Mouse (Mus musculus) CH12.LX (cell line): ENCODE data around the gene Atg4d. TPM values are rescaled to one million over a fixed set of nuclear protein-coding genes. Genes with fewer than 3 reads are reported as not detected.

Source experiments
- DNase-seq: peaks from one replicate; pipeline ENCODE4 v3.0.0-alpha.2; 2013; ENCODE audit errors: extremely low read depth
- H3K27ac ChIP-seq: 2 replicates; pipeline ENCODE4 v1.5.1; 2012; ENCODE audit warnings: low read depth, mild to moderate bottlenecking, control low read depth, moderate library complexity; ENCODE audit not compliant: insufficient read depth
- H3K27me3 ChIP-seq: replicated peaks from 2 replicates; pipeline ENCODE3; 2012; ENCODE audit warnings: inconsistent platforms
- H3K36me3 ChIP-seq, 2 experiments: replicated peaks in 1 of 2; 2 replicates each; pipeline versions ENCODE3 to v1.6.1; 2012; ENCODE audit warnings: inconsistent platforms in 1 of 2, low read length in 1 of 2, mild to moderate bottlenecking in 1 of 2, mixed read lengths in 1 of 2, moderate library complexity in 1 of 2; ENCODE audit not compliant: control insufficient read depth in 1 of 2, insufficient read depth in 1 of 2
- H3K4me1 ChIP-seq, 2 experiments: 2 replicates each; pipeline ENCODE4 v1.6.1; 2012; ENCODE audit warnings: inconsistent platforms in 1 of 2, moderate library complexity in 1 of 2; ENCODE audit not compliant: insufficient read depth in 2 of 2, control insufficient read depth in 1 of 2
- H3K4me2 ChIP-seq: 2 replicates; pipeline ENCODE4 v1.6.1; 2012; ENCODE audit warnings: low read depth, mild to moderate bottlenecking, control low read depth; ENCODE audit not compliant: poor library complexity, insufficient read depth, severe bottlenecking
- H3K4me3 ChIP-seq, 3 experiments: fragments of 150-350 bp in 1 of 3; sonication (generic) in 1 of 3; replicated peaks in 1 of 3; 2 replicates each; pipeline versions ENCODE3 to v1.5.1; 2011 to 2012; ENCODE audit warnings: low read depth in 2 of 3, low read length in 2 of 3, mild to moderate bottlenecking in 2 of 3, moderate library complexity in 2 of 3, control low read depth in 1 of 3, improper control_type of control experiment in 1 of 3, inconsistent platforms in 1 of 3, mixed read lengths in 1 of 3; ENCODE audit not compliant: poor library complexity in 1 of 3
- H3K79me2 ChIP-seq: replicated peaks from 2 replicates; pipeline ENCODE4 v1.6.1; 2012; ENCODE audit warnings: mild to moderate bottlenecking, moderate library complexity; ENCODE audit not compliant: control insufficient read depth, poor library complexity, insufficient read depth, severe bottlenecking; ENCODE audit errors: extremely low read depth
- H3K9ac ChIP-seq: 2 replicates; pipeline ENCODE4 v1.6.1; 2012; ENCODE audit warnings: low read depth, mild to moderate bottlenecking, control low read depth, moderate library complexity; ENCODE audit not compliant: insufficient read depth
- H3K9me3 ChIP-seq: replicated peaks from 2 replicates; pipeline ENCODE3; 2012; ENCODE audit warnings: low read length, inconsistent platforms, mixed read lengths
- CHD1 ChIP-seq: IDR thresholded peaks from 2 replicates; pipeline ENCODE4 v1.6.1; 2012; ENCODE audit warnings: low read depth, low read length, improper control_type of control experiment, inconsistent platforms
- CHD2 ChIP-seq: IDR thresholded peaks from 2 replicates; pipeline ENCODE4 v1.6.1; 2011; ENCODE audit warnings: low read length, improper control_type of control experiment
- CTCF ChIP-seq, 2 experiments: IDR thresholded peaks in 1 of 2; conservative IDR thresholded peaks in 1 of 2; 2 replicates each; pipeline ENCODE4 v1.5.1; 2011 to 2012; ENCODE audit warnings: low read depth in 2 of 2, low read length in 2 of 2, improper control_type of control experiment in 1 of 2, inconsistent platforms in 1 of 2, mild to moderate bottlenecking in 1 of 2, moderate library complexity in 1 of 2
- E2F4 ChIP-seq: IDR thresholded peaks from 2 replicates; pipeline ENCODE4 v1.6.1; 2011; ENCODE audit warnings: low read depth, low read length, improper control_type of control experiment; ENCODE audit not compliant: insufficient replicate concordance
- EP300 ChIP-seq: IDR thresholded peaks from 2 replicates; pipeline ENCODE4 v1.6.1; 2011; ENCODE audit warnings: low read length, improper control_type of control experiment
- GABPA ChIP-seq: IDR thresholded peaks from 2 replicates; pipeline ENCODE4 v1.6.1; 2012; ENCODE audit warnings: low read depth, low read length, improper control_type of control experiment, inconsistent platforms; ENCODE audit not compliant: insufficient replicate concordance
- IRF4 ChIP-seq: IDR thresholded peaks from 2 replicates; pipeline ENCODE4 v1.6.1; 2014; ENCODE audit warnings: low read depth, mild to moderate bottlenecking, inconsistent platforms, low read length, improper control_type of control experiment
- JUN ChIP-seq: IDR thresholded peaks from 2 replicates; pipeline ENCODE4 v1.6.1; 2011; ENCODE audit warnings: low read depth, mild to moderate bottlenecking, low read length, improper control_type of control experiment, moderate library complexity; ENCODE audit not compliant: insufficient read depth
- JUND ChIP-seq: conservative IDR thresholded peaks from 2 replicates; pipeline ENCODE4 v1.6.1; 2011; ENCODE audit warnings: low read depth, low read length, improper control_type of control experiment
- KAT2A ChIP-seq: IDR thresholded peaks from 2 replicates; pipeline ENCODE4 v1.6.1; 2012; ENCODE audit warnings: low read length, improper control_type of control experiment, inconsistent platforms; ENCODE audit not compliant: insufficient replicate concordance
- MAX ChIP-seq: IDR thresholded peaks from 2 replicates; pipeline ENCODE4 v1.6.1; 2011; ENCODE audit warnings: low read length, improper control_type of control experiment
- MEF2A ChIP-seq: IDR thresholded peaks from 2 replicates; pipeline ENCODE4 v1.6.1; 2014; ENCODE audit warnings: low read depth, mild to moderate bottlenecking, inconsistent platforms, low read length, improper control_type of control experiment, borderline replicate concordance
- NELFE ChIP-seq: IDR thresholded peaks from 2 replicates; pipeline ENCODE4 v1.6.1; 2011; ENCODE audit warnings: low read depth, low read length, improper control_type of control experiment
- NRF1 ChIP-seq: IDR thresholded peaks from 2 replicates; pipeline ENCODE4 v1.6.1; 2014; ENCODE audit warnings: low read depth, mild to moderate bottlenecking, inconsistent platforms, low read length, improper control_type of control experiment, moderate library complexity
- POLR2A ChIP-seq: IDR thresholded peaks from 2 replicates; pipeline ENCODE4 v1.6.1; 2011; ENCODE audit warnings: low read depth, mild to moderate bottlenecking, improper control_type of control experiment, low read length
- RAD21 ChIP-seq: IDR thresholded peaks from 2 replicates; pipeline ENCODE4 v1.6.1; 2011; ENCODE audit warnings: low read depth, mild to moderate bottlenecking, low read length, improper control_type of control experiment, moderate library complexity
- RCOR1 ChIP-seq: conservative IDR thresholded peaks from 2 replicates; pipeline ENCODE4 v1.6.1; 2012; ENCODE audit warnings: low read depth, mild to moderate bottlenecking, inconsistent platforms, low read length, improper control_type of control experiment
- SIN3A ChIP-seq: IDR thresholded peaks from 2 replicates; pipeline ENCODE4 v1.6.1; 2012; ENCODE audit warnings: low read length, improper control_type of control experiment, inconsistent platforms
- SMC3 ChIP-seq: IDR thresholded peaks from 2 replicates; pipeline ENCODE4 v1.6.1; 2011; ENCODE audit warnings: low read depth, low read length, improper control_type of control experiment
- TBP ChIP-seq: conservative IDR thresholded peaks from 2 replicates; pipeline ENCODE4 v1.6.1; 2011; ENCODE audit warnings: low read depth, low read length, improper control_type of control experiment
- TCF12 ChIP-seq: IDR thresholded peaks from 2 replicates; pipeline ENCODE4 v1.6.1; 2014; ENCODE audit warnings: low read depth, mild to moderate bottlenecking, inconsistent platforms, low read length, improper control_type of control experiment
- USF2 ChIP-seq: conservative IDR thresholded peaks from 2 replicates; pipeline ENCODE4 v1.6.1; 2011; ENCODE audit warnings: low read depth, low read length, improper control_type of control experiment
- ZC3H11A ChIP-seq: IDR thresholded peaks from 2 replicates; pipeline ENCODE4 v1.6.1; 2012; ENCODE audit warnings: low read depth, mild to moderate bottlenecking, inconsistent platforms, low read length, improper control_type of control experiment
- ZMIZ1 ChIP-seq: IDR thresholded peaks from 2 replicates; pipeline ENCODE4 v1.6.1; 2012; ENCODE audit warnings: low read depth, mild to moderate bottlenecking, inconsistent platforms, low read length, improper control_type of control experiment
- ZNF384 ChIP-seq: IDR thresholded peaks from 2 replicates; pipeline ENCODE4 v1.6.1; 2012; ENCODE audit warnings: low read depth, low read length, improper control_type of control experiment, inconsistent platforms
- dilution Hi-C: fragments of 300-500 bp; cut with MboI; formaldehyde crosslinking; loops from 2 replicates; pipeline ENCODE4 v1.14.3; 2020; ENCODE audit warnings: low sequenced_read_pairs; ENCODE audit not compliant: extremely low pct_unique_long_range_greater_than_20kb, extremely low pct_ligation_motif_present
- in situ Hi-C: fragments of 300-500 bp; cut with MboI; formaldehyde crosslinking; loops from 3 replicates; pipeline ENCODE4 v1.14.3; 2019; ENCODE audit warnings: low sequenced_read_pairs, low pct_ligation_motif_present, low pct_unique_long_range_greater_than_20kb, mixed read lengths
- polyA plus RNA-seq: library from polyadenylated mRNA; unstranded; fragments of >175 nt; gene quantifications from 2 replicates; pipeline ENCODE4 v1.2.1, GENCODE M21; 2012; ENCODE audit warnings: low read depth; ENCODE audit not compliant: insufficient read length
- total RNA-seq, 2 experiments: library from RNA; depleted of rRNA; stranded (reverse); fragments of 300-350 nt in 1 of 2; fragments of >200 nt in 1 of 2; gene quantifications; 2 replicates each; pipeline ENCODE4 v1.2.3; 2012 to 2014

Atg4d gene
- total and polyA plus RNA-seq, 3 experiments: 7.7 to 14.3 (median 10.3) TPM

DNA sequence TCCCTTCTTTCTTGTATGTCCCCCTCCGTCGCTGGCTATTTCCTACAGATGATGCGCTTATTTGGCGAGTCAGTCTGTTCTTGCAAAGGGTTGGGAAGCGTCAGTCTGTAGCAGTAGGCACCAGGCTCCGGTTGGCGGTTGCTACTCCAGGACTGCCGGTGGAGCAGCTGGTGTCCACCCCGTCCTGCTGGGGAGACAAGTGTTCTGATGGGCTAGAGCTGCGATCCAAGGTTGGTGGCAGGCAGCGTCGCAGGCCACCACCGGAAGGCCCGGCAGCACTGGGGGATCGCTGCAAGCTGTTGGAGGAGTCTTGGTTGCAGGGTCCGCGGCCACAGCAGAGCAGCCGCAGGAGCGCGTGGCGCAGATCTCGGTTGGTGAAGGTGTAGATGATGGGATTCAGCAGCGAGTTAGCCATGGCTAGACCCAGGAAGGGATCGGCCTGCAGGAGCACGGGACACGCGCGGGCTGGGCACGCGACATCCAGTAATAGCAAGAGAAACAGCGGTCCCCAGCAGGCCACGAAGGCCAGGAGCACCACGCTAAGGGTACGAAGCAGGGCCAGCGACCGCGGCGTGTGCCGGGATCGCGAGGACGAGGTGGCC lies 21.2 kb upstream of the Atg4d start:
- Histone ChIP-seq H3K4me1 (peaks cover 2 to 12% of the 10 kb centered on the region in 2 experiments; a peak in 3 of 4 replicates), H3K4me3 (no peak overlapping the region), H3K36me3 (no peaks in the 10 kb centered on the region), H3K4me2 (no peak overlapping the region), H3K9me3 (peaks cover 9% of the 10 kb centered on the region), H3K27ac (no peak overlapping the region), H3K27me3 (peaks cover 4% of the 10 kb centered on the region), H3K9ac (no peak overlapping the region), H3K79me2 (no peaks in the 10 kb centered on the region)
- dilution Hi-C loops: no loop called here
- TF ChIP-seq JUND (no peak), MAX (no peak), SMC3 (no peak), JUN (no peak), TCF12 (no peak), POLR2A (no peak), E2F4 (no peak), ZMIZ1 (no peak), CHD1 (no peak), TBP (no peak), RAD21 (no peak), EP300 (no peak), NRF1 (no peak), USF2 (no peak), IRF4 (no peak), RCOR1 (no peak), ZC3H11A (no peak), NELFE (no peak), CTCF (conservative IDR thresholded peaks at IDR 0.05 in 1 of 2, IDR thresholded peaks at IDR 0.05 in 1 of 2; ENCODE audit: low read depth in 2 of 2, low read length in 2 of 2) (no peak)
- in situ Hi-C loops: no loop called here
- DNase-seq: no peak

DNA sequence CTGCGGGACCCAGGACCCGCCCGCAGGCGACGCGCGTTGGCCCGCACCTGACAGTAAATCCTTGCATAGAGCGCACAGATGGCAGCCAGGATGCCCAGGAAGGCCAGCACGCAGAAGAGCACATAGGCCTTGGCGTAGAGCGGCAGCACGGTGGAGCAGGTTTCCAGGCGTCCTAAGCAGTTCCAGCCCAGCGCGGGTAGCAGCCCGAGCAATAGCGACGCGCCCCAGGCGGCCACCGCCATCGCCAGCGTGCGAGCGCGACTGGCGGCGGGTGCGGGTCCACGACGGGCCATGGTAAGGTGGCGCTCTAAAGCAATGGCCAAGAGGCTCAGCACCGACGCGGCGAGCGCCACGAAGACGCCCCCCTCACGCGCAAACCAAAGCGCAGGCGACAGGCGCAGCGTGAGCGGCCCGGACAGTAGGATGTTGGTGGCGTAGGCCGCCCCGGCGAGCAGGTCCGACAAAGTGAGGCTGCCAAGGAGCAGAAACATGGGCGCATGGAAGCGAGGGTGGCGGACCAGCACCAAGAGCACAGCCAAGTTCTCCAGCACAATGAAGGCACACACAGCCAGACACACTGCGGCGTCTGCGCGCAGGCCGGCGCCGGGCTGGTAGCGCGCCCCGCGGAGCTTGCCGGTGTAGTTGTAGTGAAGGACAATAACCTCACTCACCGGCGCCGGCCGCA lies 20.5 kb upstream of the Atg4d start:
- Histone ChIP-seq H3K79me2 (no peaks in the 10 kb centered on the region), H3K4me2 (no peak overlapping the region), H3K27me3 (peaks cover 4% of the 10 kb centered on the region), H3K9ac (no peak overlapping the region), H3K27ac (no peak overlapping the region), H3K4me1 (peaks cover 1 to 9% of the 10 kb centered on the region in 2 experiments; a peak in 3 of 4 replicates), H3K4me3 (no peak overlapping the region), H3K36me3 (no peaks in the 10 kb centered on the region), H3K9me3 (peaks cover 9% of the 10 kb centered on the region)
- no peak for DNase-seq
- TF ChIP-seq GABPA (no peak), ZC3H11A (no peak), MEF2A (no peak), KAT2A (no peak), ZNF384 (no peak), SIN3A (no peak), NRF1 (no peak), POLR2A (no peak), CHD1 (no peak), CHD2 (no peak), NELFE (no peak)
- in situ Hi-C loops: no loop called here
- dilution Hi-C loops: no loop called here
